Mouse (Mus musculus) midbrain, postnatal 0 days (tissue): ENCODE results near the gene 6030445D17Rik. TPM values are rescaled to one million over a fixed set of nuclear protein-coding genes. Genes with fewer than 3 reads are reported as not detected.

ENCODE experiments used
- ATAC-seq: fragments of 200-750 bp; cut with Nextera tagmentation; 2 replicates; pipeline ENCODE4 v1.8.0; 2017; ENCODE audit warnings: moderate number of reproducible peaks, mild to moderate bottlenecking, moderate TSS enrichment, moderate library complexity; ENCODE audit not compliant: low FRiP score
- DNase-seq: peaks from one replicate; pipeline ENCODE4 v3.0.0-alpha.2; 2015; ENCODE audit warnings: low spot score
- H3K27ac ChIP-seq: fragments of 300-500 bp; sonication (generic); 2 replicates; pipeline ENCODE4 v1.5.1; 2014; ENCODE audit warnings: low read depth, mild to moderate bottlenecking, low read length, mixed read lengths
- H3K27me3 ChIP-seq: fragments of 300-500 bp; sonication (generic); 2 replicates; pipeline ENCODE4 v1.6.1; 2014; ENCODE audit warnings: low read length, control low read depth, mixed read lengths; ENCODE audit not compliant: insufficient read depth
- H3K36me3 ChIP-seq: fragments of 300-500 bp; sonication (generic); 2 replicates; pipeline ENCODE4 v1.6.1; 2014; ENCODE audit warnings: low read length, control low read depth, mixed read lengths; ENCODE audit not compliant: insufficient read depth
- H3K4me1 ChIP-seq: fragments of 300-500 bp; sonication (generic); 2 replicates; pipeline ENCODE4 v1.6.1; 2014; ENCODE audit warnings: mild to moderate bottlenecking, control low read depth, antibody characterized with exemption, low read length, mixed read lengths; ENCODE audit not compliant: insufficient read depth
- H3K4me2 ChIP-seq: fragments of 300-500 bp; sonication (generic); 2 replicates; pipeline ENCODE4 v1.6.1; 2014; ENCODE audit warnings: low read depth, mild to moderate bottlenecking, low read length, mixed read lengths; ENCODE audit not compliant: poor library complexity, severe bottlenecking
- H3K4me3 ChIP-seq: fragments of 300-500 bp; sonication (generic); 2 replicates; pipeline ENCODE4 v1.5.1; 2014; ENCODE audit warnings: low read depth, mild to moderate bottlenecking, low read length, moderate library complexity
- H3K9ac ChIP-seq: fragments of 300-500 bp; sonication (generic); replicated peaks from 2 replicates; pipeline ENCODE4 v1.6.1; 2014; ENCODE audit warnings: mild to moderate bottlenecking, low read length, moderate library complexity, mixed read lengths; ENCODE audit not compliant: poor library complexity, severe bottlenecking
- H3K9me3 ChIP-seq: fragments of 300-500 bp; sonication (generic); 2 replicates; pipeline ENCODE4 v1.6.1; 2016; ENCODE audit warnings: low read length, control low read depth
- CTCF ChIP-seq: IDR thresholded peaks from 2 replicates; pipeline ENCODE4 v1.5.1; 2016; ENCODE audit warnings: antibody characterized with exemption, mild to moderate bottlenecking
- WGBS: fragments of 180-500 bp; shearing (Covaris S2); extraction: QIAGEN DNeasy Blood & Tissue Kit; methylation state at CpG from one replicate; pipeline ENCODE4 v1.1.7; 2014; 5-methylcytosine and 5-hydroxymethylcytosine counted together
- polyA plus RNA-seq: library from polyadenylated mRNA; unstranded; fragments of >200 nt; fragmentation: Nextera tagmentation; extraction: Ambion mirVana; gene quantifications from 2 replicates; pipeline ENCODE4 v1.2.1, GENCODE M21; 2015
- total RNA-seq: library from RNA; depleted of rRNA; stranded (reverse); fragments of >200 nt; gene quantifications from 2 replicates; pipeline ENCODE4 v1.2.3, GENCODE M21; 2014; rRNA removed

Gene 6030445D17Rik
- total RNA-seq: 0.19 and 0.27 TPM in 2 replicates
- polyA plus RNA-seq: 0.22 and 0.40 TPM in 2 replicates

DNA sequence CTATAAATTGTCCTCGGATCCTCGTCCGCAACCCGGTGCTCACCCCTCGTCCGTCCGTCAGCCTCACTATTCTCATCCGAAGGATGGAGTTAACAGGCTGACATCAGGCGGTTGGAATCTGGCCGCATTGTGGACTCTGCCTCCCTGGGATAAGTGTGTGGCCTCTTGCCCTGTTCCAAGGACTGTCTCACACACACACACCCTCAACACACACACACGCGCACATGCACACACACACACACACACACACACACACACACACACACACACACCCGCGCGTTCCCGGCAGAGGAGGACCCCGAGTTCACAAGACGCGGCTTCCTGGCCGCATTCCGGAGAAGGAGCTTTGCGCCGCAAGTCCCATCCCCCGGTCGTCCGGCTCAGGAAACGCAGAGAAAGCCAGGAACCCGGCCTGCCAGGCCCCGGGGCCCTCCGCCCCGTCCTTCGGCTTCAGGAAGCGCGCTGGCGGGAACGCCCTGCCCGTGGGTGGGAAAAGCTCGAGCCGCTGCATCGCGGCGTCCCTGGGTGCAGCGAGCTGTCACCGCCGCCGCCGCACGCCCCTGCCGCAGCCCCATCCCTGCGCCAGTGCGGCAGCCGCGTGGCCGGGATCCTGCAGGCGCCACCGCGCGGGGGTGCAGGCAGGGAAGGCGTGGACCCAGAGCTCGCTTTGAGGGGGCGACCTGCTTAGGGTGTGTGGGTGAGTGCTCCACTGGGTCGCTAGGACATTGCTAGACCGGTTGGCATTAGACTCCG is at the start of gene 6030445D17Rik:
TSS of gene 6030445D17Rik (plus strand) at position 165 of the 753 bp plus-strand sequence.
- H3K27ac ChIP-seq: peak within 1 kb of the TSS; percentile 72
- WGBS: under 1% methylated on average over 60 of the region's 64 CpGs

DNA sequence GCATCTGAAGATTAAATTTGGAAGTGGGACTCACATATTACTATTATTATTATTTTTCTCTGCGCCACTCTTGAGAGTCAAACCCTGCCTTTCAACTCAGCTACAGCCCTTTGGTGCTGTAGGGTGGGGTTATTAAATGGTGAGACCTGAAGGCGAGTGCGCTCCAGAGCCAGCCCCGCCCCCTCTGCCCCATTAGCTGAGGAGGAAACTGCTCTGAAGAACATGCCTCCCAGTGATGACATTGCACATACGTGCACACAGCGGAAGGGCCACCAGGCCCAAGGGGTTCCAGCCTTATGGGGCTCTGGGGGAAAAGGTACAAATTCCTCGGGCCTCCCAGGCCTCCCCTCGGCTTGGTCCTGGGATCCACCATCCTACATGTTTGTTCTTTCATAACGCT is 46.6 kb upstream of the 6030445D17Rik start:
- Histone ChIP-seq H3K9me3 (no peaks in the 10 kb centered on the region), H3K36me3 (no peaks in the 10 kb centered on the region), H3K9ac (no peak overlapping the region), H3K4me3 (no peak overlapping the region), H3K27ac (no peak overlapping the region), H3K4me1 (no peaks in the 10 kb centered on the region), H3K27me3 (no peaks in the 10 kb centered on the region), H3K4me2 (no peak overlapping the region)
- ATAC-seq (no peak), DNase-seq (no peak)
- 93% methylated on average over 9 of the region's 9 CpGs for WGBS
- no peak for TF ChIP-seq CTCF

More for the DNA sequence above, at the start of gene 6030445D17Rik:
- H3K4me2 ChIP-seq: peak within 1 kb of the TSS; percentile 96
- ATAC-seq: peak; percentile 71
- H3K36me3 ChIP-seq: no peaks in the 10 kb centered on the region
- DNase-seq: peak; percentile 55
- H3K27me3 ChIP-seq: peaks cover 5% of the 10 kb centered on the region; the same call in 1 of the 2 replicates
- peak; percentile 36; the same call in 1 of the 2 replicates for TF ChIP-seq CTCF
- H3K4me3 ChIP-seq: peak within 1 kb of the TSS; percentile 73
- H3K9ac ChIP-seq: peak within 1 kb of the TSS; percentile 81
- no peaks in the 10 kb centered on the region for H3K4me1 ChIP-seq
- no peaks in the 10 kb centered on the region for H3K9me3 ChIP-seq

DNA sequence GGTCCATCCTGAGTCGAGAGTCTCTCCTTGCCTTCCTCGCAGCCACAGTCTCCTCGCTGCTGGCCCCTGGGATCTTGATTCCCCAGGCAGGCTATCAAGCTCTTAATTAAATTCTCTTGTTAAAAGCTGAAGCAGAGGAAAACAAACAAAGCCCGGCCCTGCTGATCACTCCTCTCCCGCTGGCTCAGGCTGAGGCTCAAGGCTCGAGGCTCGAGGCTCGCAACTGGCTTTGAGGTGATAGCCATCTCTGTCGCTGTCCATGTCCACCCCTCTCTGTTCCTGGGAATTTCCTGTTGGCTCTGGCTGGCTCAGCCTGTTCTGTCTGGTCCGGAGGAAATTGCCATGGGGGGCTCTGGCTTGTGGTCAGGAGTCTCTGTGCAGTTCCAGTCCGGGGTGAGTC is 43.1 kb upstream of the 6030445D17Rik start:
- Histone ChIP-seq H3K4me1 (no peaks in the 10 kb centered on the region), H3K9me3 (no peaks in the 10 kb centered on the region), H3K27me3 (0 out of 2 replicates have a peak, but pooled peaks cover 6% of the 10 kb centered on the region), H3K27ac (no peak overlapping the region), H3K36me3 (no peaks in the 10 kb centered on the region), H3K9ac (no peak overlapping the region), H3K4me3 (no peak overlapping the region), H3K4me2 (no peak overlapping the region)
- WGBS: 12% methylated on average over 11 of the region's 11 CpGs
- TF ChIP-seq CTCF: no peak
- DNase-seq (no peak), ATAC-seq (no peak)

DNA sequence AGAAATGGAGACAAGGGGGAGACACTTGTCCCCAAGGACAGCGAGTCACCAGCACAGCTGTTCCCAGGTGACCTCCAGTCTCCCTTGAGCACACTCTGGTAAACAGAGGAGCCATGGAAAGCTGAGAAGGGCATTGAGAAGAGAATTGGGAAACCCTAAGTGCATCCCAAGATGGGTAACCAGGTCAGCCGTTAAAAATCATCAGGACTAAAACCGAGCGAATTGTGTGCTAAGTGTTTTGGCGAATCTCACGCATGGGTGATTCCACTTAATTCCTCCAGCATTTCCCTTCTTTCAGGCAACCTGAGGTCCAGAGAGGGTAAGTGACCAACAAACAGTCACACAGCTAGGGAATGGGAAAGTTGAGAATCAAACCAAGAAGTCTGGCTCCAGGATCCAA is 42.7 kb upstream of the 6030445D17Rik start:
- Histone ChIP-seq H3K27ac (no peak overlapping the region), H3K9ac (no peak overlapping the region), H3K4me1 (no peaks in the 10 kb centered on the region), H3K27me3 (0 out of 2 replicates have a peak, but pooled peaks cover 6% of the 10 kb centered on the region), H3K4me2 (no peak overlapping the region), H3K9me3 (no peaks in the 10 kb centered on the region), H3K4me3 (no peak overlapping the region), H3K36me3 (no peaks in the 10 kb centered on the region)
- WGBS: 55% methylated on average over 6 of the region's 6 CpGs
- no peak for TF ChIP-seq CTCF
- ATAC-seq (no peak), DNase-seq (no peak)

DNA sequence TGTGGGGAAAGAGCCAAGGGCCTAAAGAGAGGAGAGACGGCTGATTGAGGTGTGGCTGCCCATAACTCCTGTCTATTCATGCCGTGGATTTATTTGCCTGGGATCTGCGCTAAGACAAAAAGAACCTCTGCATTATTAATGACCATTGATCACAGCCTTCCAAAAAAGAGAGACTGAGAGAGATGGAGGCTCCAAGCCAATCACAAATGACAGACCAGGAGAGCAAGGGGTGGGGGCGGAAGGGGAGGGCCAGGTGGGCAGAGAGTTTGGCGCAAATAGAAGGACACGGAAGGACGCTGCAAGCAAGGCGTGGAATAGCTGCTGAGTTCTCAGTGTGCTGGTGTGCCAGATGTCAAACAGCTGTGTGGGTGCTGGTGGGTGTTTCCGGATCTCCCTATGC is 38.8 kb upstream of the 6030445D17Rik start, which contains the start of gene Htr1d:
TSS of gene Htr1d (plus strand) at position 301 of the 400 bp plus-strand sequence.
- no peak for DNase-seq
- Histone ChIP-seq H3K4me2 (peak within 1 kb of the TSS; percentile 97), H3K27me3 (peaks cover 9% of the 10 kb centered on the region; the same call in 1 of the 2 replicates), H3K4me1 (peaks cover 5% of the 10 kb centered on the region; the same call in 1 of the 2 replicates), H3K9ac (peak within 1 kb of the TSS; percentile 62), H3K27ac (no peak within 1 kb of the TSS), H3K9me3 (no peaks in the 10 kb centered on the region), H3K4me3 (peak within 1 kb of the TSS; percentile 58), H3K36me3 (no peaks in the 10 kb centered on the region)
- TF ChIP-seq CTCF: no peak
- ATAC-seq: no peak
- 76% methylated on average over 9 of the region's 9 CpGs for WGBS
